Mouse (Mus musculus): Measurements from ENCODE around the gene Rgr. TPM values are rescaled to one million over a fixed set of nuclear protein-coding genes. Genes with fewer than 3 reads are reported as not detected.

Rgr gene
- total and polyA plus RNA-seq, 2 experiments from 2014 or later = not detected

DNA sequence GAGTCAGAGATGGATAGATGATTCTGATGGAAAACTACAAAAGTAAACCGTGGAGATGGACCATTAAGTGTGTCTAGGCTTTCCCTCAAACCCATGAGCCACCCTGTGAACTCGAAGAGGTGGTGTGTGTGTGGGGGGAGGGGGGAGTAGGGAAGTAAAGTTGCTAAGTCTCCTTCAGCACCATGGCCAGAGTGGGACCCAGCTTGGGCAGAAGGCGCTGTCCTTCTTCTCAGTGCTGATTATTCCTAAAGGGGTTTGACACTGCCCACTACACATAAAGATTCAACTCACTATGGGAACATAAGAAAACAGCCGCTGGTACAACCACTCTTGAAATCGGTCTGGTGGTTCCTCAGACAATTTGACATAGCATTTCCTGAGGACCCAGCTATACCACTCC, 32.9 kb downstream of the Rgr start:
- no peak overlapping the region for H3K4me3 ChIP-seq (ENCODE audit: low read depth, low read length)
- no peaks in the 10 kb centered on the region for H3K9me3 ChIP-seq (replicated peaks; ENCODE audit: control insufficient read depth, low read length)
- no peak for TF ChIP-seq EP300 (IDR thresholded peaks at IDR 0.05; ENCODE audit: low read depth)
- no peak for TF ChIP-seq CTCF (IDR thresholded peaks at IDR 0.05; ENCODE audit: low read depth)
- no peaks in the 10 kb centered on the region for H3K36me3 ChIP-seq (replicated peaks; ENCODE audit: control insufficient read depth, insufficient read depth, low read length)
- no peaks in the 10 kb centered on the region for H3K27me3 ChIP-seq (ENCODE audit: control insufficient read depth, insufficient read depth, low read length)
- H3K4me2 ChIP-seq (ENCODE audit: low read depth, low read length) = no peak overlapping the region
- no peak overlapping the region for H3K9ac ChIP-seq (replicated peaks; ENCODE audit: low read depth, low read length)
- H3K4me1 ChIP-seq (ENCODE audit: control insufficient read depth, insufficient read depth) = no peaks in the 10 kb centered on the region
- peak; percentile 45 for DNase-seq (ENCODE audit: low spot score)
- no peak overlapping the region for H3K27ac ChIP-seq (ENCODE audit: low read depth)
- 36% methylated on average over 5 of the region's 5 CpGs for WGBS
- ATAC-seq (ENCODE audit: insufficient read depth, low read depth) = no peak

DNA sequence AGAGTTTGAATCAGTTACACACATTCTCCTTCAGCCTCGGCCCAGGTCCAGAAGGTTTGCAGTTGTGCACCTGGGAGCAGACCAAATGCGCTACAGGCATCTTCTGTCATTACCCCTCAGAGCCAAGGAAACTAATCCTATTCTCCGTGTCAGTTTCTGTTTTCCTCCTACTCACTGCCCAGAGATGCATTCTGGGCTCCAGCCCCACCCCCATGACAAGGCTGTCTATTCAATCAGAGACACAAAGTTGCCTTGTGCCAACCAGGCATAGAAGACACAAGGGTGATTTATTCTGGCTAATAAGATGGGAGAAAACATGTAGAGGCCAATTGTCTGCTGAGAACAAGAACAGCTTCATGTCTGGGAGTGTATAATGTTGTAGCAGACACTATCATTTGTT, 35.1 kb downstream of the Rgr start:
- WGBS = 50% methylated on average over 3 of the region's 3 CpGs
- TF ChIP-seq EP300 (IDR thresholded peaks at IDR 0.05; ENCODE audit: low read depth) = no peak
- no peak for TF ChIP-seq CTCF (IDR thresholded peaks at IDR 0.05; ENCODE audit: low read depth)
- H3K4me2 ChIP-seq (ENCODE audit: low read depth, low read length) = no peak overlapping the region
- no peaks in the 10 kb centered on the region for H3K36me3 ChIP-seq (replicated peaks; ENCODE audit: control insufficient read depth, insufficient read depth, low read length)
- H3K9ac ChIP-seq (replicated peaks; ENCODE audit: low read depth, low read length) = no peak overlapping the region
- no peak for DNase-seq (ENCODE audit: low spot score)
- H3K4me1 ChIP-seq (ENCODE audit: control insufficient read depth, insufficient read depth) = no peaks in the 10 kb centered on the region
- no peaks in the 10 kb centered on the region for H3K27me3 ChIP-seq (ENCODE audit: control insufficient read depth, insufficient read depth, low read length)
- H3K4me3 ChIP-seq (ENCODE audit: low read depth, low read length) = no peak overlapping the region
- H3K27ac ChIP-seq (ENCODE audit: low read depth) = no peak overlapping the region
- no peaks in the 10 kb centered on the region for H3K9me3 ChIP-seq (replicated peaks; ENCODE audit: control insufficient read depth, low read length)
- ATAC-seq (ENCODE audit: insufficient read depth, low read depth) = no peak

DNA sequence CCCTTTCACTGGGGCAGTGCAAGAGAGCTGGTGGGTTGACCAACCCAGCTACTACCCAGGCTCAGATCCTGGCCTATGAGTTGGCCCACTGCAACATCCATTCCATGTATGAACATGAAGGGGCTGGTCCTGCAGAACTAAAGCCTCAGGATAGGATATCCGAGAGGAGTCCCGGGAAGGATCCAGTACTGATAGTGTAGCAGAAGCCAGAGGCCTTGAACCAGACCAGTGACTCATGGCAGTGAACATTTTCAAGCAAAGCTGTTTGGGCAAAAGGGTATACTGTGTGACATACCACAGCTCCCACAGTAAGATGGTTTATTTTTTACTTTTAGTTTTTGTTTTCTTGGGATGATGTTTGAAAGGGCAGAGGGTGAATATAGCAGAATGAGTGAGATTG, 39.1 kb downstream of the Rgr start:
- Histone ChIP-seq H3K4me3 (ENCODE audit: low read depth, low read length) (no peak overlapping the region), H3K36me3 (replicated peaks; ENCODE audit: control insufficient read depth, insufficient read depth, low read length) (no peaks in the 10 kb centered on the region), H3K9me3 (replicated peaks; ENCODE audit: control insufficient read depth, low read length) (no peaks in the 10 kb centered on the region), H3K4me2 (ENCODE audit: low read depth, low read length) (no peak overlapping the region), H3K9ac (replicated peaks; ENCODE audit: low read depth, low read length) (no peak overlapping the region), H3K27ac (ENCODE audit: low read depth) (no peak overlapping the region), H3K4me1 (ENCODE audit: control insufficient read depth, insufficient read depth) (no peaks in the 10 kb centered on the region), H3K27me3 (ENCODE audit: control insufficient read depth, insufficient read depth, low read length) (no peaks in the 10 kb centered on the region)
- 67% methylated on average over 2 of the region's 2 CpGs for WGBS
- TF ChIP-seq CTCF (IDR thresholded peaks at IDR 0.05; ENCODE audit: low read depth) = no peak
- no peak for DNase-seq (ENCODE audit: low spot score)
- no peak for ATAC-seq (ENCODE audit: insufficient read depth, low read depth)

DNA sequence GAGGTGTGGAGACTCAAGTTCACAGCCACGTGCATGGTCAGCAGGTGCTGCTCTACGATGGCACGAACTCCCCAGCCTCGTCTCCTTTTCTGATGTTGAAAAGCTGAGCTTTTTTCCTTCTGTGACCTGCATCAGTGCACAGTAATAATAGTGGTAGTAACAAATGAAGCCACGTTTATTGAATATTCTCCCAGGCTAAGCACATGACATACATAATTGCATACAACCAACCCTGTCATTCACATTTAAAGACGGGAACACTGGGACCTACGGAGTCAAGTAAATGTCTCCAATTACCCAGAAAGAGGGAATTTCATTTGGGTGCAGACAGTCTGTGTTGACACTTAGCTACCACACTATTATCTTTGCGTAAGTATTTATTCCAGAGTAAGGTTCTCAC, 42.3 kb downstream of the Rgr start:
- Histone ChIP-seq H3K4me3 (ENCODE audit: low read depth, low read length) (no peak overlapping the region), H3K4me2 (ENCODE audit: low read depth, low read length) (no peak overlapping the region), H3K36me3 (replicated peaks; ENCODE audit: control insufficient read depth, insufficient read depth, low read length) (no peaks in the 10 kb centered on the region), H3K4me1 (ENCODE audit: control insufficient read depth, insufficient read depth) (no peaks in the 10 kb centered on the region), H3K9me3 (replicated peaks; ENCODE audit: control insufficient read depth, low read length) (no peaks in the 10 kb centered on the region), H3K27ac (ENCODE audit: low read depth) (no peak overlapping the region), H3K27me3 (ENCODE audit: control insufficient read depth, insufficient read depth, low read length) (no peaks in the 10 kb centered on the region), H3K9ac (replicated peaks; ENCODE audit: low read depth, low read length) (no peak overlapping the region)
- TF ChIP-seq CTCF (IDR thresholded peaks at IDR 0.05; ENCODE audit: low read depth) (no peak), EP300 (IDR thresholded peaks at IDR 0.05; ENCODE audit: low read depth) (no peak)
- WGBS = 68% methylated on average over 8 of the region's 8 CpGs
- DNase-seq (ENCODE audit: low spot score) (no peak), ATAC-seq (ENCODE audit: insufficient read depth, low read depth) (no peak)

DNA sequence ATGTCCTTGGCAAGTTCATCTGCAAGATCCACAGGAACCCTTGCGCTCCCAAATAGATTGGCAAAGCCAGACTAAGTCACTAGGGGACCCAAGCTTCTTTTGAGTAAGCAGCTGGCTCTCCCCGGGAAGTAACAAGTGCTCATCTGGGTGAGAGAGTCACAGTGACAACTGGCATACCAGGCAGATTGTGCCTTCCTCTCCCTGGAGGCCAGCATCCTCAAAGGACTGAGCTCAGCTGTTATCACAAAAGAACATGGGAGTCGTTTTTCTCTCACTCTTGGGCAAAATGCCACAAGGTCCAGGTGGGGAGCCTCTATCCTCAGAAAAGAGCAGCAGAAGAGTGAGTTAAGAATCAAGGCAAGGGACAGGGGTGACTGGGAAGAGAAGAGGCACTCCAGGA, 42.9 kb downstream of the Rgr start:
- no peaks in the 10 kb centered on the region for H3K36me3 ChIP-seq (replicated peaks; ENCODE audit: control insufficient read depth, insufficient read depth, low read length)
- no peak for TF ChIP-seq EP300 (IDR thresholded peaks at IDR 0.05; ENCODE audit: low read depth)
- no peak for TF ChIP-seq CTCF (IDR thresholded peaks at IDR 0.05; ENCODE audit: low read depth)
- DNase-seq (ENCODE audit: low spot score) = no peak
- H3K4me1 ChIP-seq (ENCODE audit: control insufficient read depth, insufficient read depth) = no peaks in the 10 kb centered on the region
- no peak overlapping the region for H3K9ac ChIP-seq (replicated peaks; ENCODE audit: low read depth, low read length)
- no peak overlapping the region for H3K4me2 ChIP-seq (ENCODE audit: low read depth, low read length)
- no peaks in the 10 kb centered on the region for H3K27me3 ChIP-seq (ENCODE audit: control insufficient read depth, insufficient read depth, low read length)
- 13% methylated on average over 3 of the region's 3 CpGs for WGBS
- H3K27ac ChIP-seq (ENCODE audit: low read depth) = no peak overlapping the region
- ATAC-seq (ENCODE audit: insufficient read depth, low read depth) = no peak
- no peak overlapping the region for H3K4me3 ChIP-seq (ENCODE audit: low read depth, low read length)
- H3K9me3 ChIP-seq (replicated peaks; ENCODE audit: control insufficient read depth, low read length) = no peaks in the 10 kb centered on the region

DNA sequence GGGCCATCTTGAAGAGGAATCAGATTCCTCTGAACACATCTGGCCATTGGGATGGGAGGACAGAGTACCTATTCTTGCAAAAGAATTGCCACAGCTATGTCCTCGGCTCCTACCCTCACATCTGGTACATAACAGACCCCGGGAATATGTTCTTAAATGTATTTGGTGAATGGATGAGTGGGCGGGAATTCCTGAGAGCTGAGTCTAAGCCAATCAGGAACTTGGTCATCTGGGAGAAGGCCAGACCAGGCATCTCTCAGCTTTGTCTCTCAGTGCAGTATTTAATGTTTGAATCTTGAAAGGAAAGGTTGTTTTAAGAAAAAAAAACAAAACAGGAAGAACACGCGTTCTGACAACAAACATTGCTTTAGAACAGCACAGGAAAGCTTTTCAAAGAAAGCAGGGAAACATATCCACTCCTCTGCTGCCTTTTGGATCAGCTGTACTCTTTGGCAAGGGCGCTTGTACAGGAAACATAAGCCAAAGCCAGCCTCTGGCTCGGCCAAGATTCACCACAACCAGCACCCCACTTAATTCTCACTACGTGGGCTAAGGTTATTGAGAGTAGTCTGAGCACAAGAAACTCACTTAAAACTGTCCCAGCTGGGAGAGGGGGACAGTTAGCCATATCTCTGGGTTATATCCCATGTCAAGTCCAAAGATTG, 45.2 kb downstream of the Rgr start:
- no peak for TF ChIP-seq EP300 (IDR thresholded peaks at IDR 0.05; ENCODE audit: low read depth)
- TF ChIP-seq CTCF (IDR thresholded peaks at IDR 0.05; ENCODE audit: low read depth) = no peak
- WGBS = 62% methylated on average over 8 of the region's 8 CpGs
- Histone ChIP-seq H3K36me3 (replicated peaks; ENCODE audit: control insufficient read depth, insufficient read depth, low read length) (no peaks in the 10 kb centered on the region), H3K9ac (replicated peaks; ENCODE audit: low read depth, low read length) (no peak overlapping the region), H3K27me3 (ENCODE audit: control insufficient read depth, insufficient read depth, low read length) (no peaks in the 10 kb centered on the region), H3K4me2 (ENCODE audit: low read depth, low read length) (no peak overlapping the region), H3K9me3 (replicated peaks; ENCODE audit: control insufficient read depth, low read length) (no peaks in the 10 kb centered on the region), H3K27ac (ENCODE audit: low read depth) (no peak overlapping the region), H3K4me1 (ENCODE audit: control insufficient read depth, insufficient read depth) (no peaks in the 10 kb centered on the region), H3K4me3 (ENCODE audit: low read depth, low read length) (no peak overlapping the region)
- DNase-seq (ENCODE audit: low spot score) (no peak), ATAC-seq (ENCODE audit: insufficient read depth, low read depth) (no peak)
